Mouse (Mus musculus) heart, adult 2 months (tissue): Measurements from ENCODE around the gene Efna5.

Experiments used
- CTCF ChIP-seq: fragments of 200-600 bp; IDR thresholded peaks from 2 replicates; pipeline ENCODE4 v1.8.1; 2022; ENCODE audit warnings: antibody characterized with exemption, mild to moderate bottlenecking, moderate library complexity
- POLR2A ChIP-seq: fragments of 200-500 bp; IDR thresholded peaks from 2 replicates; pipeline ENCODE4 v1.6.1; 2011; ENCODE audit warnings: mild to moderate bottlenecking, low read depth, low read length, control low read depth; ENCODE audit not compliant: insufficient read depth

DNA sequence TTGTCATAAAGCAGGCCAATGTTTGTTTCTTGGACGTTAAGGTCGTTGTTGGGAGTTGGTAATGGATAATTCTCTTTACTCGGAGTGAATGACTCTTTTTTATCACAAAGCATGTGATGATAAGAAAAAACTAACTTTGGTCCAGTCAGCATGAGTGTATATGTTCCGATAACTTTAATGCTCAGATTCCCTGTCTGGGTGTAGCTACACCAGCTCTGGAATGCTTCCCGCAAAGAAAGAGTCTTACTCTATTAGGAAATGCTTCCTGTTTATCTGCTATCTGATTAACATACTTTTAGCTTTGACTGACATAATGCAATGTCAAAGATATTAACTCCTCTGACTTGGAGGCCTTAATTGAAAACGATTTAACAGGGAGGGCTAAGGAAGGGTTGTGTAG is 204.7 kb downstream of the Efna5 start:
- no peak for TF ChIP-seq CTCF
- no peak for TF ChIP-seq POLR2A
